Mouse (Mus musculus) T-helper 1 cell (primary cell): Measurements from ENCODE around the gene Gpr183.

Source experiments
- in situ Hi-C: fragments of 300-600 bp; cut with MboI, MseI; formaldehyde crosslinking; loops from one replicate; pipeline ENCODE4 v1.15.1; 2025; ENCODE audit warnings: high pct_unique_total_duplicates

Gene Gpr183

DNA sequence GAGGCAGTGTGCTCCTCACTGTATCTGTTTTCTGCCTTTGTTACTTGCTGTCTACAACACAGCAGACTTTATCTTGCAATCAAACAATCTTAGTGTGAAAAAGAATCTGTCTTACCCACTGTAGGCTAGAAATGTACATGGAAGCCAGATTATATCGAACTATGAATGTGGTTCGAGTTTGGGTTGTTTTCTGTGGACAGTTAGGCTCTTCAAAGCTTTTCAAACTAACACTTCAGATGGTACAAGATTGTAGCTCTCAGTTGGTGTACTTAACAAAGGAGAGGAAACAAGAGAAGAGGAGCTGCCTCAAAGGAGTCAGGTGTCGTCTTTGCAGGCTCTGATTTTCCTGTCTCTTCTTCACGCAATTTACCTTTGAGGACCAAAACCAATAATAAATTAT, 22.7 kb upstream of the Gpr183 start:
- in situ Hi-C loops, result no loop called here

- in situ Hi-C loops, result no loop called here
Measured at GRCm38 (mm10) chr14:121987287-121987686, 22.3 kb upstream of the Gpr183 start.

- in situ Hi-C loops, result no loop called here
Measured at GRCm38 (mm10) chr14:121986028-121986427, 21.0 kb upstream of the Gpr183 start.

GRCm38 (mm10) chr14:121985477-121985876, 20.5 kb upstream of the Gpr183 start:
- in situ Hi-C loops, result no loop called here

DNA sequence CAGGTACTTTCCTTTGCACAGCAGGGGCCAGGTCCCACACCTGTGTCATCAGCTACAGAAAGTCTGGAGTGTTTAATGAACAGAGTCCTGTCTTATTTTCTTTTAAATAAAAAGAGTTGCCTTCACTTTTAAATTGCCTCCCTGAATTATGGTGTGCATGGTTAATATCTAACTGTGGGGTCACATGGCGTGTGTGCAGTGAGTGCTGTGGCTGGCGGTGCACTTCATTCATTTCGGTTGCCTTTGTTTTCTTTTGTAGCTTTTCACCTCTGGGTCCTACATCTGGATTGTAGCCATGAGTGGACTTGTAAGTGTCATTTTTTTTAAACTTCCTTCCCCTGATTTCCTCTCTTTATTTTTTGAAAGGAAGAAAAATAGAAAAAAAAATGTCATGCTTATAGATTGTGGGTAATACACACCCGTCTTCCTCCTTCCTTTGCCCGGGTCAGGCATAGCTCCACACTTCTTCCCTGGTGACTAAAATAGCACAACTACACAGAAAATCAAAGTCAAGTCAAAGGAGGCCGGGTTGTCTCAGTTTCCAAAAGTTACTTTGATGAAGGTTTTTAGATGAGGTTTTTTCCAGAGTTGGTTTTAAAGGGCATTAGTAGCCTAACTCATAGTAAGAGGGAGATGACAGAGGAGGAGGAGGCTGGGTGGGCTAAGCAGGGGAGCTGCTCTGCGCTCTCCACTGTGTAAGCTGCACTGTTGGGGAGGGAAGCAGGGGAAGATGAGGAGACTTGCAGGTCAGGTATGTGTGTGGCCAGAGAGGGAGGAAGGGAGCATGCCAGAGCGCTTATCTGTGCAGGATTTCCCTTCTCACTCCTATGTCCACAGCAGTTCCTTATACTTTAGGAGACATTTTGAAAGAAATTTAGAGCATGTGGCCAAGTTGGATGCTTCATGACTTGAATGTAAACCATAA, 18.3 kb upstream of the Gpr183 start:
- in situ Hi-C loops, result no loop called here

DNA sequence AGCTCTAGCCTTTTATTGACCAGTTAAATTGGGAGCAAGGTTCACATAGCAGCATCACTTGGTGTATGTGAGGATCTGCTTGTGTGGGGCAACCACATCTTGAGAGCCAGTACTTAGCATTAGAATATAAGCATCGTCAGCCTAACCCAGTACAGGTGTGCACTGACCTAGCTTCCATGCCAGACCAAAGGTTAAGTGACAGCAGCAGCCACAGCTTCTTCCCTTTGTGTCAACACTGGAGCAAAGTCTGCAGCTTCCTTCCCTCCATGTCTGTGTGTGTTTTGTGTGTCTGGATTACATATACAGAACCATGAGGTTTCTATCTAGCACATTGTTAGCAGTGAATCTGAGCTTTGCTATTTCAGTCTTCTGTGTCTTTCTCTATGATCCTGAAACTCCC, 16.5 kb upstream of the Gpr183 start:
- in situ Hi-C loops, result no loop called here

DNA sequence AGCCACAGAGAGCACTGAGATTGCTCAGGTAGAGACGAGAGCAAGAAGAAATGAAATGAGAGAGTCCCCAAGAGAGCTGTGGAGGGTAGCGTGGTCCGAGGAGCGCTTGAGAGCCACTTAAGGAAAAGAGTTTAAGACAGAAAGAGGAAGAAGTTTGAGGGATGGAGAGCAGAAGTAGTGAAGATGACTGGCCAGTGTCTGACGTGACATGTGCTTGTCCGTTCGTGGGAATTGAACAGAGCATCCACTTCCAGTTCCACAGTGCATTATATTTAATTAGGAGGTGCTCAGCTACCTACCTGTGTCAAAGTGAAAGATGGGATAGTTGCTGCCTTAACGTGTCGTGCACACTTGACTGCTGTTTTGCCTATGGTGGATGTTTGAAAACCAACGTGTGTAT, 8.1 kb upstream of the Gpr183 start:
- in situ Hi-C loops, result no loop called here

GRCm38 (mm10) chr14:121970402-121970801, 5.4 kb upstream of the Gpr183 start:
- in situ Hi-C loops, result no loop called here

DNA sequence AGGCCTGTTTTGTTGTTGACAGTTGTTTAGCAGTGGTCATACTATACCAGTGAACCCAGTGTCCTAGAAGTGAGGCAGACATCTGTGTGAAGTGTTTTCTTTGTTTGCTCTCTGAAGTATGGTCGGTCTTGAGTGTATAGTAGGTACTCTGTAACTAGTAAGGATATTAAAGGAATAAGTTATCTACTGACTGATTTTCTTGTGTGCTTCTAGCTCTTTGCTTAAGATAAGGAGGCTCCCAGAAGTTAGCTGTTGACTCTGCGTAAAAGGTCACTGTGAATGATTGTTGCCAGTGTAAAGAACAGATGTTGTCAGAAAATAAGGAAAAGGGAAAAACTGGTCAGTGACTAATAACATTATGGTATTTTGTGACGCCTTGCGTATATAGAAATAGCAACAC, 2.1 kb upstream of the Gpr183 start:
- in situ Hi-C loops, result no loop called here

DNA sequence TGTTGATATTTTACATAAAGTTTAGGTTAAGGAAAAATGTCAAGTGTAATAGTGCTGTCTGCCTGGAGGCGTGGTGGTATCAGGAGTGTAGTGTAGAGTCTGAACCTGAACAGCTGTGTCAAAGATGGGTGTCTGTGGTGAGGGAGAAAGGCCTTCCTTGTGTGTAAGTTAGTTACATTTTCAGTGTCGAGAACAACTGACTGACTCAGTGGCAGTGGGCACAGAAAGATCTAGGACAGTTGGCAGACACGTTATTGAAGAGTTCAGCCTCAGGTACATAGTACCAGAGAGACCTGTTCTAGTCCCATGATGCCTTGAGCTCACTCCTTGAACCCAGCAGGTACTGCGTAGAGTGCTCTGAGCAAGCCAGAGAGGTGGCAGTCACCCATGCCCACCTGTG, 466 bp upstream of the Gpr183 start:
- in situ Hi-C loops, result no loop called here

GRCm38 (mm10) chr14:121963942-121964335, 1.1 kb downstream of the Gpr183 start:
- in situ Hi-C loops, result loop anchor here (5.0 kb wide), 1 partner anchor 88 kb away; no protein-coding TSS in a partner anchor

GRCm38 (mm10) chr14:121963251-121963941, 1.6 kb downstream of the Gpr183 start:
- in situ Hi-C loops, result loop anchor here (5.0 kb wide), 1 partner anchor 89 kb away; no protein-coding TSS in a partner anchor

DNA sequence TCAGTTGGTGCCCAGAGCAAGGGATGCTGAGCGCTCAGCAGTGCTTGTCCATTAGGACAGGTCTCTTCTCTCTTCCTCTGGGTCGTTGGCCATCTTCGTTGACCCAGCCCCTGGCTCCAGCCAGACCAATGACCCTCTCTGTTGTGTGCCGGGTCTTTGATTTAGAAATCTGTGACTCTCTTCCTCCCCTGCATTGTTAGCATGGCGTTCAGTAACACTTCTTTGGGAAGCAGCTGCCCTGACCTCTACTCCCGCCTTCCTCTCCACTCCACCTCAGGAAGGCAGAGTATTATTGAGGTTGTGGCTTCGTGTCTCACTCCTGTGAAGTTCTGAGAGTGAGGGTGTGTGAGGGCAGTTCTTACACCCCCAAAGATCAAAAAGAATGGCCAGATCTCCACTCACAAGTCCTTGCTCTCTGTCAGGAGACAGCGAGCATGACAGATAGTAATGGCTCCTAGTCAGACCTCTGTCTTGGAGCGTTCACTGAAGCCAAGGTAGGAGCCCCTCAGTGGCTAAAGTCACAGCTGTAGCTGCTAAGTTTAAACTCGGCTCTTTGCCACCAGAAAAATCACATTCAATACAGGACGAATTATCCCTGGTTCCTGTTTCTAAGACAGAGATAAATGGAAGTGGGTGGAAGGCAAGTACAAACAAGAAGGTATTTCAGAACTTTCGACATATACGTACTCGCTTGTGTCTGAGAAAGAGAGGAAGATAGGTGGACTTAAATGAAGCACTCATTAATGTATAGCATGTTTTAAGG, 2.7 kb downstream of the Gpr183 start:
- in situ Hi-C loops, result loop anchor here (5.0 kb wide), 1 partner anchor 90 kb away; no protein-coding TSS in a partner anchor

DNA sequence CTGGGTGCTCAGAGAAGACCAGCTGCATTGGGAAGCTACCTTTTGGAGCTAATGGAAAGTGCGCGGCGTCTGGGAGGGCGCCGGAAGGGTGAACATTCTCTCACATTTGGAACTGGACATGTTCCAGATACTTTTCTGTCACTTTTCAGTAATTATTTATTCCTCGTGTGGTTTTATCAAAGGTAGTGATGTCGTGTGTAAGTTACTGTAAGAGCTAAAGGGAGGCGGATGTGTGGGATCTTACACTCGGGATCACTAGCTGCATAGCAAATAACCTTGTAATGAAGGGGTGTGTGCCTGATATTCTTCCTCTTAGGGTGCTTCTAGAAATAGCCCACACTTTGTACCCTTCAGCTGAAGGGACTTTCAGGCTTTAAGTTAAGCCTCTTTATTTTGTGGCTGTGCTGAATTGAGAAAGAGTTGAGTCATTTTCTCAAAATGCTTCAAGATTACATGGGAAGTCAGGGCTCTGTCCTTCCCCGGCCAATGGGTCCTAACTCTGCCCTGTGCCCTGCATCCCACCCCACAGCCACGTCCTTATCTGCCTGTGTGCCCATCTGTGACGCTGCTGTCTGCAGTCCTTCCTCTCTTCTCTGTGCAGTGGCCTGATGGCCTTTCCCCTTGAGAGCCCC, 3.4 kb downstream of the Gpr183 start:
- in situ Hi-C loops, result loop anchor here (5.0 kb wide), 1 partner anchor 91 kb away; no protein-coding TSS in a partner anchor

DNA sequence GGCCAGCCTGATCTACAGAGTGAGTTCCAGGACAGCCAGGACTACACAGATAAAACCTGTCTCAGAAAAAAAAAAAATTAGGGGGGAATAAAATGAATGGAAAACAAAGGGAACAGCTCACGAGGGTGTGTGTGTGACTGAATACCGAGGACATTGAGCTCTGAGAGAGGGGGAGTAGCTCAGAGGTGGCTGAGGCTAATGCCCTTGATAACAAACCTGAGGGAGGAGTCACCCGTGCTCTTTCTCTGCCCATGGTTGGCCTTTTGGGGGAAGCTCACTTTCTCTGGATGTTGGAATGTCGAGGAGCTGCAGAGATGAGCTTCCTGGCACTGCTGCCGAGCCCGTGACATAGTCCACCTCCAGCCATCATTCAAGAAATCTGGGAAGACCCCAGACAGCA, 4.0 kb downstream of the Gpr183 start:
- in situ Hi-C loops, result loop anchor here (5.0 kb wide), 1 partner anchor 91 kb away; no protein-coding TSS in a partner anchor

DNA sequence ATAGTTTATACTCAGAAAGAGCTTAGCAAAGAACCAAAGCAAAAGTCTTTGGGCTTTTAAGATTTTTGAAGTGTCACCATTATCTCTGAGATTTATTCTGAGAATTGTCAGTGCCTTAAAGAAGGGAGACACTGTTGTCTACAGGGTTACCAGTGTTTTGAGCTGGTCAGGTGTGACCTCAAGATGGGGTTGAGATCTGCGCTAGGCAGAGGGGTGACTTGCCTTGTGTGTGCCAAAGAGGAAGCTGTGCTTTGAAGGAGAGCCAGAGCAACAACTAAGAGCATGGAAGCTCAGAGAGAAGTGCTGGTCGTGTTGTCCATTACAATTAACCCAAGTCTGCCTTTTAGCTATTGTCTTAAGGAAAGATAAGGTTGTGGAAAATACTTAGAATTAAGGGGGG, 4.5 kb downstream of the Gpr183 start:
- in situ Hi-C loops, result loop anchor here (5.0 kb wide), 1 partner anchor 92 kb away; no protein-coding TSS in a partner anchor

GRCm38 (mm10) chr14:121960031-121960430, 5.0 kb downstream of the Gpr183 start:
- in situ Hi-C loops, result loop anchor here (5.0 kb wide), 1 partner anchor 92 kb away; no protein-coding TSS in a partner anchor

DNA sequence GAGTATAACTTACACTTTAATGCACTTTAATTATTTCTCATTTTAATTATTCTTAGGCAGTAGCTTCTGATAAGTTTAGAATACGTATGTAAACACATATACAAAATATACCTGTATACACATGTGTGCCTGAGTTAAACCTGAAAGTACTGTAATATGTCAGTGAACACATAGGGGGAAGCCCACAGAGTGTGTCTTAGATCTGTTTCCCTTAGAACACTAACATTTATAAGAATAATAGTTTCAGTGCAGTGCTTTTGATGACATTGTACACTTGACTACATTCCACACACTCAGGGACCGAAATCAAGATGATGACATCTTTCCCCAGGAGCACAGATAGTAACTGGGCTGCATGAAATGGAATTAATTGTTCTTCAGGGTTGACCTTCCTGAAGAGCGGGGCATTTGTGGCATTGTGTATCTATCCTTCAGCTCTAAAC, 5.4 kb downstream of the Gpr183 start:
- in situ Hi-C loops, result no loop called here

- in situ Hi-C loops, result no loop called here
Measured at GRCm38 (mm10) chr14:121958751-121959537, 6.1 kb downstream of the Gpr183 start.

- in situ Hi-C loops, result no loop called here
Measured at GRCm38 (mm10) chr14:121958041-121958750, 6.8 kb downstream of the Gpr183 start.
